Comparison of ENCODE assay signal across 10 mouse cellular contexts in the genomic region with DNA sequence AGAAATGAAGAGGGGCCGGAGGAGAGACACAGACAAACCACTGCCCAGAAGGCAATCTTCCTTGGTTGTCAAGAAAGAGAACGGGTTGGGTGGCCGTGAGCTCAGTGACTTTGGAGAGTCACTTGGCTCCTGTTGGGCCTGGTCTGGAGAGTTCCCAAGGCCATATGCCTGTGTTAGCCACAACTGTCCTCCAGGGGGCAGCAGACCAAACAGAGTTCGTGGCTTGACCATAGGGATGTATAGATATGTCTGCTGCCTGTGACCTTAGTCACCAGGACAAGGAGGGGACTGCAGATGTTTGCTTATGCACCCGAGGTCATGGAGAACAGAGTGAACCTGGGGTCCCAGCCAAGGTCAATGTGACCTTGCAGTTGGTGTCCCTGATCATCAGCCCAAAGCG.
A peak's percentile ranks its signal among the peaks of the same experiment; 100 is the strongest.
DNase-seq lines count a peak whose midpoint lies in the region; ATAC-seq and TF ChIP-seq lines count a peak whose summit lies in the region.
"Had no signal": no experiment of that assay in that cellular context is flagged by ENCODE, and none has a peak within 500 bp of the region (broad histone marks: within the 10 kb centered on the region; RNA-seq: fewer than 3 reads in every experiment).

No protein-coding gene starts in this region.

- no peaks in the 10 kb centered on the region; the same call in none of the 2 replicates for H3K27me3 ChIP-seq in hindbrain, embryonic 11.5 days (ENCODE audit: control insufficient read depth, insufficient read depth, low read length)
- 0 out of 2 replicates have a peak, but pooled peaks cover 13% of the 10 kb centered on the region for H3K27me3 ChIP-seq in hindbrain, embryonic 13.5 days
- H3K27me3 ChIP-seq in CH12.LX (replicated peaks): peaks cover 86% of the 10 kb centered on the region
- H3K27me3 ChIP-seq in liver, postnatal 0 days (ENCODE audit: insufficient read depth, low read length): peaks cover 7% of the 10 kb centered on the region; the same call in 1 of the 2 replicates
- H3K27me3 ChIP-seq in intestine, embryonic 16.5 days (replicated peaks; ENCODE audit: control insufficient read depth, insufficient read depth, low read length): 0 out of 2 replicates have a peak, but pooled peaks cover 4% of the 10 kb centered on the region
- H3K27me3 ChIP-seq: embryonic facial prominence, embryonic 12.5 days had no signal

- no peak overlapping the region for H3K4me3 ChIP-seq in hindbrain, embryonic 11.5 days (ENCODE audit: low read depth, low read length)
- H3K4me3 ChIP-seq in hindbrain, embryonic 13.5 days: no peak overlapping the region
- H3K4me3 ChIP-seq in CH12.LX (replicated peaks in 1 of 3; ENCODE audit: low read depth in 2 of 3, low read length in 2 of 3, poor library complexity in 1 of 3): no peak overlapping the region
- no peak overlapping the region for H3K4me3 ChIP-seq in bone marrow, adult 2 months (replicated peaks; ENCODE audit: control insufficient read depth, low read depth, low read length)
- H3K4me3 ChIP-seq in embryonic fibroblast, embryonic 13.5 days (ENCODE audit: insufficient read depth, low read length): no peak overlapping the region
- H3K4me3 ChIP-seq in liver, postnatal 0 days (ENCODE audit: low read depth, low read length): no peak overlapping the region
- no peak overlapping the region for H3K4me3 ChIP-seq in intestine, embryonic 16.5 days (ENCODE audit: low read length)
- H3K4me3 ChIP-seq: embryonic facial prominence, embryonic 12.5 days; limb, embryonic 13.5 days had no signal

- 48% methylated on average over 6 of the region's 6 CpGs for WGBS in hindbrain, embryonic 11.5 days
- 60% methylated on average over 6 of the region's 6 CpGs for WGBS in hindbrain, embryonic 13.5 days
- WGBS in bone marrow, adult 2 months: 48% methylated on average over 6 of the region's 6 CpGs
- WGBS in liver, postnatal 0 days (ENCODE audit: insufficient replicate concordance): 41% methylated on average over 6 of the region's 6 CpGs
- 61% methylated on average over 6 of the region's 6 CpGs for WGBS in intestine, embryonic 16.5 days

- H3K9me3 ChIP-seq in hindbrain, embryonic 11.5 days (ENCODE audit: control insufficient read depth, low read length): no peaks in the 10 kb centered on the region
- no peaks in the 10 kb centered on the region for H3K9me3 ChIP-seq in hindbrain, embryonic 13.5 days
- H3K9me3 ChIP-seq in CH12.LX (replicated peaks; ENCODE audit: low read length): no peaks in the 10 kb centered on the region
- no peaks in the 10 kb centered on the region for H3K9me3 ChIP-seq in liver, postnatal 0 days (ENCODE audit: low read length)
- H3K9me3 ChIP-seq in intestine, embryonic 16.5 days (ENCODE audit: control insufficient read depth, low read length): no peaks in the 10 kb centered on the region
- H3K9me3 ChIP-seq: embryonic facial prominence, embryonic 12.5 days; limb, embryonic 13.5 days had no signal

- H3K79me2 ChIP-seq in CH12.LX (replicated peaks; ENCODE audit: control insufficient read depth, extremely low read depth, insufficient read depth, poor library complexity, severe bottlenecking): no peaks in the 10 kb centered on the region

- no peak overlapping the region for H3K9ac ChIP-seq in hindbrain, embryonic 11.5 days (ENCODE audit: low read depth, low read length)
- no peak overlapping the region for H3K9ac ChIP-seq in hindbrain, embryonic 13.5 days
- no peak overlapping the region for H3K9ac ChIP-seq in CH12.LX (ENCODE audit: insufficient read depth, low read depth)
- H3K9ac ChIP-seq in liver, postnatal 0 days (replicated peaks): no peak overlapping the region
- H3K9ac ChIP-seq in intestine, embryonic 16.5 days (ENCODE audit: low read depth, low read length): no peak overlapping the region
- H3K9ac ChIP-seq: embryonic facial prominence, embryonic 12.5 days; limb, embryonic 13.5 days had no signal

- TF ChIP-seq POLR2A in CH12.LX (IDR thresholded peaks at IDR 0.05; ENCODE audit: low read depth, low read length): no peak
- no peak for TF ChIP-seq POLR2A in bone marrow, adult 2 months (IDR thresholded peaks at IDR 0.05; ENCODE audit: borderline replicate concordance, control insufficient read depth, low read depth, low read length)
- no peak for TF ChIP-seq POLR2A in embryonic fibroblast, embryonic 13.5 days (IDR thresholded peaks at IDR 0.05; ENCODE audit: low read depth, low read length)

- peak; percentile 57 for TF ChIP-seq RAD21 in CH12.LX (IDR thresholded peaks at IDR 0.05; ENCODE audit: low read depth, low read length)

- peak; percentile 82 for DNase-seq in hindbrain, embryonic 11.5 days (ENCODE audit: low spot score)
- DNase-seq in CH12.LX (ENCODE audit: extremely low read depth): peak; percentile 50
- DNase-seq in liver, postnatal 0 days: peak; percentile 75
- DNase-seq in spleen, postnatal 10 days (ENCODE audit: low spot score in 2 of 2): peak; percentile 29 to 64

- H3K4me2 ChIP-seq in hindbrain, embryonic 11.5 days (replicated peaks; ENCODE audit: low read depth, low read length): no peak overlapping the region
- H3K4me2 ChIP-seq in hindbrain, embryonic 13.5 days: no peak overlapping the region
- H3K4me2 ChIP-seq in CH12.LX (ENCODE audit: insufficient read depth, low read depth, poor library complexity, severe bottlenecking): no peak overlapping the region
- H3K4me2 ChIP-seq in liver, postnatal 0 days (ENCODE audit: low read depth, low read length): no peak overlapping the region
- no peak overlapping the region for H3K4me2 ChIP-seq in intestine, embryonic 16.5 days (ENCODE audit: low read depth, low read length)
- H3K4me2 ChIP-seq: embryonic facial prominence, embryonic 12.5 days; limb, embryonic 13.5 days had no signal

- H3K4me1 ChIP-seq in hindbrain, embryonic 11.5 days (replicated peaks; ENCODE audit: control insufficient read depth, insufficient read depth, low read length): peaks cover 6% of the 10 kb centered on the region
- H3K4me1 ChIP-seq in hindbrain, embryonic 13.5 days (replicated peaks): peaks cover 66% of the 10 kb centered on the region
- peaks cover 0 to 10% of the 10 kb centered on the region in 2 experiments; a peak in 2 of 4 replicates for H3K4me1 ChIP-seq in CH12.LX (ENCODE audit: control insufficient read depth in 1 of 2, insufficient read depth in 2 of 2)
- no peaks in the 10 kb centered on the region for H3K4me1 ChIP-seq in bone marrow, adult 2 months (ENCODE audit: control insufficient read depth, insufficient read depth, low read length)
- H3K4me1 ChIP-seq in embryonic fibroblast, embryonic 13.5 days (ENCODE audit: control insufficient read depth, insufficient read depth, low read length): no peaks in the 10 kb centered on the region
- peaks cover 10% of the 10 kb centered on the region for H3K4me1 ChIP-seq in liver, postnatal 0 days (ENCODE audit: insufficient read depth)
- H3K4me1 ChIP-seq in intestine, embryonic 16.5 days (ENCODE audit: control insufficient read depth, insufficient read depth, low read length): peaks cover 20% of the 10 kb centered on the region

- H3K27ac ChIP-seq in hindbrain, embryonic 11.5 days (ENCODE audit: low read depth, low read length): no peak overlapping the region
- no peak overlapping the region for H3K27ac ChIP-seq in hindbrain, embryonic 13.5 days
- no peak overlapping the region for H3K27ac ChIP-seq in CH12.LX (ENCODE audit: insufficient read depth, low read depth)
- H3K27ac ChIP-seq in bone marrow, adult 2 months (ENCODE audit: control insufficient read depth, insufficient read depth, low read depth, low read length, poor library complexity): no peak overlapping the region
- H3K27ac ChIP-seq in embryonic fibroblast, embryonic 13.5 days (ENCODE audit: insufficient read depth, low read length): no peak overlapping the region
- no peak overlapping the region for H3K27ac ChIP-seq in liver, postnatal 0 days (ENCODE audit: low read depth)
- no peak overlapping the region for H3K27ac ChIP-seq in intestine, embryonic 16.5 days (ENCODE audit: low read length)
- H3K27ac ChIP-seq: embryonic facial prominence, embryonic 12.5 days; limb, embryonic 13.5 days had no signal

- ATAC-seq in hindbrain, embryonic 11.5 days (ENCODE audit: low FRiP score): no peak
- ATAC-seq in hindbrain, embryonic 13.5 days (ENCODE audit: low FRiP score): no peak
- ATAC-seq in liver, postnatal 0 days: no peak
- no peak for ATAC-seq in intestine, embryonic 16.5 days

- dilution Hi-C loops in CH12.LX (cut with MboI; ENCODE audit: extremely low pct_ligation_motif_present, extremely low pct_unique_long_range_greater_than_20kb, low sequenced_read_pairs): no loop called here

- in situ Hi-C loops in CH12.LX (cut with MboI; ENCODE audit: low pct_ligation_motif_present, low pct_unique_long_range_greater_than_20kb, low sequenced_read_pairs): loop anchor here (5.0 to 10.0 kb wide), 2 partner anchors 49 to 141 kb away; no protein-coding TSS in a partner anchor

- no peak for TF ChIP-seq EP300 in CH12.LX (IDR thresholded peaks at IDR 0.05; ENCODE audit: low read length)
- no peak for TF ChIP-seq EP300 in liver, postnatal 0 days (IDR thresholded peaks at IDR 0.05; ENCODE audit: low read depth)

- peak; percentile 85 for TF ChIP-seq CTCF in CH12.LX (conservative IDR thresholded peaks at IDR 0.05 in 1 of 2, IDR thresholded peaks at IDR 0.05 in 1 of 2; ENCODE audit: low read depth in 2 of 2, low read length in 2 of 2)
- TF ChIP-seq CTCF in bone marrow, adult 2 months (IDR thresholded peaks at IDR 0.05; ENCODE audit: control insufficient read depth, insufficient read depth, low read length): peak; percentile 76
- peak; percentile 69; the same call in 1 of the 2 replicates for TF ChIP-seq CTCF in embryonic fibroblast, embryonic 13.5 days (IDR thresholded peaks at IDR 0.05; ENCODE audit: borderline replicate concordance, insufficient read depth, low read length)
- TF ChIP-seq CTCF in liver, postnatal 0 days (IDR thresholded peaks at IDR 0.05; ENCODE audit: low read depth): peak; percentile 86

- no peaks in the 10 kb centered on the region for H3K36me3 ChIP-seq in hindbrain, embryonic 11.5 days (ENCODE audit: control insufficient read depth, insufficient read depth, low read length)
- no peaks in the 10 kb centered on the region for H3K36me3 ChIP-seq in hindbrain, embryonic 13.5 days
- H3K36me3 ChIP-seq in CH12.LX (replicated peaks in 1 of 2; ENCODE audit: control insufficient read depth in 1 of 2, insufficient read depth in 1 of 2, low read length in 1 of 2): no peaks in the 10 kb centered on the region
- H3K36me3 ChIP-seq in liver, postnatal 0 days (replicated peaks; ENCODE audit: insufficient read depth, low read length): no peaks in the 10 kb centered on the region
- H3K36me3 ChIP-seq in intestine, embryonic 16.5 days (ENCODE audit: control insufficient read depth, insufficient read depth, low read length): no peaks in the 10 kb centered on the region
- H3K36me3 ChIP-seq: embryonic facial prominence, embryonic 12.5 days; limb, embryonic 13.5 days had no signal

TF ChIP-seq in CH12.LX, 34 proteins besides CTCF, POLR2A, EP300 and RAD21 (continues in another document):
- no peak for TF ChIP-seq CHD2 (IDR thresholded peaks at IDR 0.05; ENCODE audit: low read length)
- TF ChIP-seq ZC3H11A (IDR thresholded peaks at IDR 0.05; ENCODE audit: low read depth, low read length): peak; percentile 11; the same call in 1 of the 2 replicates
- TF ChIP-seq MAFK (IDR thresholded peaks at IDR 0.05; ENCODE audit: insufficient replicate concordance, low read length): no peak
- peak; percentile 85 for TF ChIP-seq SMC3 (IDR thresholded peaks at IDR 0.05; ENCODE audit: low read depth, low read length)
- TF ChIP-seq ZKSCAN1 (IDR thresholded peaks at IDR 0.05; ENCODE audit: borderline replicate concordance, low read depth, low read length): no peak
